Mouse (Mus musculus): ENCODE results near the gene Defb11. TPM values are rescaled to one million over a fixed set of nuclear protein-coding genes. Genes with fewer than 3 reads are reported as not detected.
"Not testable (repeated sequence)": the region's sequence is repeated elsewhere in the genome, so short reads cannot be mapped to it uniquely, and the experiment has no call there.

Gene Defb11
- total RNA-seq (2014; rRNA removed), result not detected in 2 replicates
- 46.2 and 47.6 TPM in 2 replicates for polyA plus RNA-seq (2015; fragmentation: Nextera tagmentation; extraction: Ambion mirVana)

DNA sequence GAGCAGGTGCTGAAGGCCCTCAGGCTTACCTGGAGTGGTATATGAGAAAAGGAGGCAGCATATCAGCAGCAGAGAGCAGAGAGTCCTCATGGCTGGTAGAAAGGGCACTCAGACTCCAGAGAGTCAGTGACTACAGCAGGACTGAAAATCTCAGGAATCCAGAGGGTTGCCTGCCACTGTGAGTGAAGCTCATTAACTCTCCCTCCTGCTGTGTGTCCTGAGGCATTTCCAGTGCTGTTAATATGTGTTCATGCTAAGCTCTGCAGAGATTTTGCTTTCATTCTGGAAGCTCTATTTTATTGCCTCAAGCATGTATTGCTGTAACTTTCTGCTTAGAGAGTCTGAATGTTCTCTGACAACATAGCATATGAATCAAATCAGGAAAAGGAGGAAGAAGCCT, at the start of gene Defb11:
Defb11 (minus strand) TSS at position 123 of the 400 bp plus-strand sequence.
- DNase-seq (ENCODE audit: low spot score) (peak; percentile 7), ATAC-seq (peak; percentile 63; the same call in 1 of the 2 replicates)
- not testable (repeated sequence) for H3K27ac ChIP-seq; H3K4me1 ChIP-seq (ENCODE audit: insufficient read depth, low read length); H3K9ac ChIP-seq (replicated peaks; ENCODE audit: low read length); H3K36me3 ChIP-seq (ENCODE audit: insufficient read depth, low read length); H3K4me3 ChIP-seq (ENCODE audit: low read length); H3K27me3 ChIP-seq (ENCODE audit: insufficient read depth, low read length); H3K4me2 ChIP-seq (ENCODE audit: low read depth, low read length); H3K9me3 ChIP-seq (ENCODE audit: low read length)

DNA sequence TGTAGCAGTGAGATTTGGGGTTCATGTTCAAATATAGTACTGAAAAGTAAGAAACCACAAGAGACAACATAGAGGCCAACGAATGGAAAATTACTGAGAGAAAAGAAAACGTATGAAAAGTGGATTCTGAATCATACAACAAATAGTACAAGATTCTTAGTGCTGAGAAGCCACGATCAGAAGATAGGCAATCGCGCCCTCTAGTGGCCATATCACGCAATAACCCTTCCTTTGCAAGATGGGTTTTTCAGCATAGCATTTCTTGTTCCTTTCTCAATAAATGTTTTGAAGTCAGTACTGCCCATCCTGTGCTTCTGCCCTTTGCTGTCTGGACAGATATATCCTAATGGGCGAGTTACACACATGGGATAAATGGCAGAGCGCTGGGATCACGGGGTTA, 49.1 kb upstream of the Defb11 start:
- H3K4me1 ChIP-seq (ENCODE audit: insufficient read depth, low read length), result no peaks in the 10 kb centered on the region
- H3K27ac ChIP-seq, result no peak overlapping the region
- 5% methylated on average over 9 of the region's 9 CpGs for WGBS
- ATAC-seq (0 out of 2 replicates have a peak, but pooled peaks have one; percentile 35), DNase-seq (ENCODE audit: low spot score) (peak; percentile 79)
- H3K4me3 ChIP-seq (ENCODE audit: low read length), result no peak overlapping the region
- H3K9ac ChIP-seq (replicated peaks; ENCODE audit: low read length), result no peak overlapping the region
- peak; percentile 91 for TF ChIP-seq CTCF (IDR thresholded peaks at IDR 0.05; ENCODE audit: low read depth)
- no peaks in the 10 kb centered on the region for H3K27me3 ChIP-seq (ENCODE audit: insufficient read depth, low read length)
- H3K36me3 ChIP-seq (ENCODE audit: insufficient read depth, low read length), result no peaks in the 10 kb centered on the region
- H3K9me3 ChIP-seq (ENCODE audit: low read length), result no peaks in the 10 kb centered on the region
- no peak overlapping the region for H3K4me2 ChIP-seq (ENCODE audit: low read depth, low read length)

DNA sequence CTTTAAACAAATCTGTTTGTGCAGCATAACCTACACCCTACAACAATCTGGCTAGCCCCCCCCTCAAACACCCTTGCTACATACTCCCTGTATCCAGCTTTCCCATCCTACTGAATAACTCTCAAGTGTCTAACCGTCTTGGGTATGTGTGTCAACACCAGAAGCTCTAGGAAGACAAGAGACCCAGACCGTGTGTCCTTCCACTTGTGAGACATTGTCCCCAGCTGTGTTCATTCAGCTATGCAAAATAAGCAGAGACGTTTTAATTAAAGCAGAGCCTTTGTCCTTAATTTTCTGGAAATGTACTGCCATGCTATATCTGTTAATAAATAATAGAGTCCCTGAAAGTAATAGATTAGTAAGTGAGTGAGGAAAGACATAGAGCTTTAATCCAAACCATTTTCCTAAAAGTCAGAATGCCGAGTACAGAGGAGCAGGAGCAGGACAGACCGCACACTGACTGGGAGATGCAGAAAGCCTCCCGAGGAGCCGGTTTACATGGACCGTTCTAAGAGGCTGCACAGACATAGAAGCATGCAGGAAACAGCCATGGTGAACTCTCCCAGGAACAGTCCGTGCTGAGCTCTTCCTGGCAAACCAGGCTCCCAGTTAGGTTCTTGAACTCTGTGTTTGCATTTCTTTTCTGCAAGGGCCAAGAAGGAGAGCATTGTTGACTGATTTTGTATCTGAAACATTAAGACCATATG, 41.3 kb upstream of the Defb11 start:
- WGBS, result 43% methylated on average over 9 of the region's 9 CpGs
- ATAC-seq (peak; percentile 59; the same call in 1 of the 2 replicates), DNase-seq (ENCODE audit: low spot score) (peak; percentile 35)

DNA sequence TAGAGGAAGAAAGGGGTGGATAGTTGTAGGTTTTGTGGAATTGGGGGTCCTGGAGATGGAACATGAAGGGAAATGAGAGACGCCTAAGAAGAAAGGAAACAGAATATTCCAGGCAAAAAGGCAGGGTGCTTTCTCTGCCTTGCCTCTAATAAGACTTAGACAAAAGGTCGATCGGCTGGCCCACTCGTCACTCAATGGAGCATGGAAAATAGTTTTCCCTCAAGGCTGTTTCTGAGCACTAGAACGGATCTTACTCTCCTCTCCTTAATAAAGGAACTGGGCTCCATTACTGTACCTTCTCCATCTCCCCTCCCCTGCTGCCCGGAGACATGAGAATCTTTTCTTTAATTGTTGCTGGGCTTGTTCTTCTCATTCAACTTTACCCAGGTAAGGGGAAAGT, 40.2 kb upstream of the Defb11 start, which contains the start of gene Defb13:
Defb13 (plus strand) TSS at position 301 of the 400 bp plus-strand sequence.
- WGBS, result 72% methylated on average over 6 of the region's 6 CpGs
- no peak for ATAC-seq
- H3K36me3 ChIP-seq (ENCODE audit: insufficient read depth, low read length), result no peaks in the 10 kb centered on the region

More for the DNA sequence above, 41.3 kb upstream of the Defb11 start:
- Histone ChIP-seq H3K4me2 (ENCODE audit: low read depth, low read length) (peak overlapping the region; percentile 13; the same call in 1 of the 2 replicates), H3K36me3 (ENCODE audit: insufficient read depth, low read length) (no peaks in the 10 kb centered on the region), H3K4me1 (ENCODE audit: insufficient read depth, low read length) (no peaks in the 10 kb centered on the region), H3K9me3 (ENCODE audit: low read length) (no peaks in the 10 kb centered on the region), H3K9ac (replicated peaks; ENCODE audit: low read length) (no peak overlapping the region), H3K27ac (no peak overlapping the region), H3K4me3 (ENCODE audit: low read length) (no peak overlapping the region), H3K27me3 (ENCODE audit: insufficient read depth, low read length) (no peaks in the 10 kb centered on the region)
- TF ChIP-seq CTCF (IDR thresholded peaks at IDR 0.05; ENCODE audit: low read depth), result no peak

DNA sequence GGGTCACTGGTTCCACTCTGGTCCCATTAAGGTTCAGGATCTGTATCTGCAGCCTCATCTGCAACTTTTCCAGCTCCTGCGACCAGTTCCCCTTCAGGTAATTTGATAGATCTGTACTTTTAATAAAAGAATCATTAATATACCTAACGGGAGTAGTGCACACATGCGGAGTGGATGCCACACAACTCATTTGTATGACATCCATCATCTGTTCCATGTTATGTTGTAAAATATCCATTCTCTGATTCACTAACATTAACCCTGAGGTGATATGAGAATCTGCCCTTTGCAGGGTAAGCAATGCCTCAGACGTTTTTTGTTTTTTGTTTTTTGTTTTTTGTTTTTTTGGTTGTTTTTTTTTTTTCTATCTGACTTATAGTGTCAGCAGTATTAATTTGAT, 31.8 kb upstream of the Defb11 start, which contains the start of gene Defb35:
Defb35 (plus strand) TSS at position 301 of the 400 bp plus-strand sequence.
- H3K27me3 ChIP-seq (ENCODE audit: insufficient read depth, low read length); H3K4me1 ChIP-seq (ENCODE audit: insufficient read depth, low read length); DNase-seq (ENCODE audit: low spot score); H3K9me3 ChIP-seq (ENCODE audit: low read length); H3K4me2 ChIP-seq (ENCODE audit: low read depth, low read length); H3K27ac ChIP-seq; H3K4me3 ChIP-seq (ENCODE audit: low read length); ATAC-seq; H3K36me3 ChIP-seq (ENCODE audit: insufficient read depth, low read length); H3K9ac ChIP-seq (replicated peaks; ENCODE audit: low read length): not testable (repeated sequence)
- 87% methylated on average over 4 of the region's 4 CpGs for WGBS

More for the DNA sequence above, 40.2 kb upstream of the Defb11 start, which contains the start of gene Defb13:
- DNase-seq (ENCODE audit: low spot score), result no peak
- no peaks in the 10 kb centered on the region for H3K9me3 ChIP-seq (ENCODE audit: low read length)
- H3K4me3 ChIP-seq (ENCODE audit: low read length), result no peak within 1 kb of the TSS
- H3K9ac ChIP-seq (replicated peaks; ENCODE audit: low read length), result no peak within 1 kb of the TSS
- H3K4me1 ChIP-seq (ENCODE audit: insufficient read depth, low read length), result no peaks in the 10 kb centered on the region
- H3K27ac ChIP-seq, result no peak within 1 kb of the TSS
- no peak for TF ChIP-seq CTCF (IDR thresholded peaks at IDR 0.05; ENCODE audit: low read depth)
- no peaks in the 10 kb centered on the region for H3K27me3 ChIP-seq (ENCODE audit: insufficient read depth, low read length)
- H3K4me2 ChIP-seq (ENCODE audit: low read depth, low read length), result peak within 1 kb of the TSS; percentile 13; the same call in 1 of the 2 replicates

DNA sequence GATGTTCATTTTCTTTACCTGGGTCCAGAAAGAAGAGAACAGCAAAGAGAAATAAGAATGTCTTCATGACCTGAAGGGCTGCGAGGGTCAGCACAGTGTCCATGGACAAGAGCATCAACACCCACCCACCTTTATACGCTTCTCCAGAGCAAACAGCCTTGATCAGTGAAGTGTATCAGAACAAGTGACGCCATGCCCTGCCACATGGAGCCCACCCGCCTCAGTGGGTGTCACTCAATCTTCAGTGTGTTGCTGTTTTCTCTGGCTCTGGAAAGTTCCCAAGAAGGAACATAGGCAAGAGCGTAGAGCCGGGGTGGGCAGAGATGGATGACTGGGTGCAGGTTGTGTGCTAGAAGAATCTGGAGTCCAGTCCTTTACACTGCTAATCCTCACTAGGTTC, 26.4 kb upstream of the Defb11 start, which contains the start of gene Defb15:
Defb15 (minus strand) TSS at position 101 of the 400 bp plus-strand sequence.
- WGBS, result 91% methylated on average over 6 of the region's 6 CpGs
- Histone ChIP-seq H3K4me2 (ENCODE audit: low read depth, low read length) (no peak within 1 kb of the TSS), H3K9ac (replicated peaks; ENCODE audit: low read length) (no peak within 1 kb of the TSS), H3K4me1 (ENCODE audit: insufficient read depth, low read length) (no peaks in the 10 kb centered on the region), H3K27ac (no peak within 1 kb of the TSS), H3K9me3 (ENCODE audit: low read length) (no peaks in the 10 kb centered on the region), H3K36me3 (ENCODE audit: insufficient read depth, low read length) (no peaks in the 10 kb centered on the region), H3K4me3 (ENCODE audit: low read length) (no peak within 1 kb of the TSS), H3K27me3 (ENCODE audit: insufficient read depth, low read length) (no peaks in the 10 kb centered on the region)
- no peak for DNase-seq (ENCODE audit: low spot score)
- TF ChIP-seq CTCF (IDR thresholded peaks at IDR 0.05; ENCODE audit: low read depth), result no peak
- ATAC-seq, result no peak

DNA sequence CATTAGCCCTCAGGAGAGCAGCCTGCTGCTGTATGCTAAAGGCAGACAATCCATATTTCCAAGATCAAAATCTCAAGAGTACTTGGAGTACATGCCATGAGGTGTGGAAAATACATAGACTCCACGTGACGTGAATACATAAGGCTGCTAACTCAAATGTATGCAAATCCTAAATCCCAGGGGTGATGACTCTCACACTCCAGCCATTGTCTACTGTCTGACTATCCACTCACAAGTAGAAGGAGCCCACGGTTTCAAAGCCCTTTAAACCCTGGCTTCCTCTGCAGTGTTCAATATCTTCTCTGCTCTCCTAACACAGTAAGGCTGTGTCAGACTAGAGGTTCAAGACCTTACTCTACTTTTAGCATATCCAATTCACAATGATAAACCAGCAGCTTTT, 24.5 kb upstream of the Defb11 start:
- not testable (repeated sequence) for H3K4me3 ChIP-seq (ENCODE audit: low read length); H3K4me2 ChIP-seq (ENCODE audit: low read depth, low read length); H3K4me1 ChIP-seq (ENCODE audit: insufficient read depth, low read length); DNase-seq (ENCODE audit: low spot score); H3K9me3 ChIP-seq (ENCODE audit: low read length); H3K27ac ChIP-seq; H3K36me3 ChIP-seq (ENCODE audit: insufficient read depth, low read length); H3K27me3 ChIP-seq (ENCODE audit: insufficient read depth, low read length); H3K9ac ChIP-seq (replicated peaks; ENCODE audit: low read length); ATAC-seq
- 70% methylated on average over 3 of the region's 3 CpGs for WGBS

Data from hindbrain, postnatal 0 days (tissue).